Mouse (Mus musculus) stomach, postnatal 0 days (tissue): ENCODE measurements around the gene Rab3b.

ENCODE experiments used
- CTCF ChIP-seq: IDR thresholded peaks from 2 replicates; pipeline ENCODE4 v1.5.1; 2016; ENCODE audit warnings: antibody characterized with exemption, low read depth, mild to moderate bottlenecking, moderate library complexity
- EP300 ChIP-seq: optimal IDR thresholded peaks from 2 replicates; pipeline ENCODE3; 2016; ENCODE audit warnings: antibody characterized with exemption

DNA sequence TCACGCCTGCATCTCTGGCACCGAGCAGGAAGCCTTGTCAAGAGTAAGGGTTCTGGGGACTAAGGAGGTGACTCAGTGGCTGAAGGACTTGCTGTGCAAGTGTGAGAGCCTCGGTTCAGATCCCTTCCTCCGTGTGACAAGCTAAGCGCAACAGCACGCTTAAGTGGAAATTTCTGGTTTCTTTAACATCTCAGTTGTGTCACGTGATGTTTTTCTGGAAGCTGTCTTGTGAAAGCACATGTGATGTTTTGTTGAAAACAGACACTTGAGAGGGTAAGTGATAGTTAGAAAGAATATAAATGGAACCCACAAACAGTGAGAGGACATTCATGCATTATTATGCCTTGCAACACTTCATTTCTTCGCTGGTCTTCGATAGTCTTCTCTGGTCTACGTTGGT lies 25.9 kb downstream of the Rab3b start:
- TF ChIP-seq CTCF = no peak
- no peak for TF ChIP-seq EP300
